Mouse (Mus musculus) embryonic fibroblast, embryonic 13.5 days (primary cell): ENCODE results near the gene Pnrc1.

Experiments used
- CTCF ChIP-seq: IDR thresholded peaks from 2 replicates; pipeline ENCODE4 v1.5.1; 2011; ENCODE audit warnings: mild to moderate bottlenecking, control low read depth, low read length, moderate library complexity, borderline replicate concordance; ENCODE audit not compliant: insufficient read depth
- POLR2A ChIP-seq: IDR thresholded peaks from 2 replicates; pipeline ENCODE4 v1.6.1; 2011; ENCODE audit warnings: low read depth, mild to moderate bottlenecking, control low read depth, low read length, moderate library complexity

- TF ChIP-seq POLR2A (no peak), CTCF (no peak)
These were observed 785 bp downstream of the Pnrc1 start for GRCm38 (mm10) chr4:33289106-33289650.
